Mouse (Mus musculus) ovary, adult 18-20 months (tissue): Measurements from ENCODE around the gene Adk.

Experiments
- DNase-seq: peaks from one replicate; pipeline ENCODE4 v3.0.0; 2022; ENCODE audit warnings: low spot score, mixed read lengths

Gene Adk

GRCm38 (mm10) chr14:21052112-21052780 is at the start of gene Adk, which contains the start of gene Ap3m1:
Gene Adk, plus strand, starts transcription at chr14:21052574.
Gene Ap3m1, minus strand, starts transcription at chr14:21052508.
- DNase-seq: peak; percentile 87

DNA sequence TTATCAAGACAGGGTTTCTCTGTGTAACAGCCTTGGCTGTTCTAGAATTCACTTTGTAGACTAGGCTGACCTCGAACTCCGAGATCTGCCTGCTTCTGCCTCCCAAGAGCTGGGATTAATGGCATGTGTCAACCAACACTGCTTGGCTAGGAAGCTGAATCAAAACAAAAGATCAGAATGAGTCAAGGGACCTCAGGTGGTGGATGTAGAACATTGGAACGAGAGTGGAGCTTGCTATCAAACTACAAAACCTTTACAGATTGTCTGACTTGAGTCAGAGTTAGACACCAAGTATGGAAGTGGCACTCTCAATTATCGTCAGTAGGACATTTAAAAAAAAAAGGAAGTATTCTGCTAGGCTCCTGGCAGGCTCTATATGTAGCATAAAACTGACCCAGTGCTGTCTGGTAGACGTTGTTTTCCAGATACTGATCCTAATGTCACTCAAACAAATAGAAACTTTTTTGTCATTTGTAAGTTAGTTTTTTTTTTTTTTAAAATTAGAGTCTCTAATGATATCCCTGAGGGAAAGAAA is 38.5 kb upstream of the Adk start:
- DNase-seq: no peak

DNA sequence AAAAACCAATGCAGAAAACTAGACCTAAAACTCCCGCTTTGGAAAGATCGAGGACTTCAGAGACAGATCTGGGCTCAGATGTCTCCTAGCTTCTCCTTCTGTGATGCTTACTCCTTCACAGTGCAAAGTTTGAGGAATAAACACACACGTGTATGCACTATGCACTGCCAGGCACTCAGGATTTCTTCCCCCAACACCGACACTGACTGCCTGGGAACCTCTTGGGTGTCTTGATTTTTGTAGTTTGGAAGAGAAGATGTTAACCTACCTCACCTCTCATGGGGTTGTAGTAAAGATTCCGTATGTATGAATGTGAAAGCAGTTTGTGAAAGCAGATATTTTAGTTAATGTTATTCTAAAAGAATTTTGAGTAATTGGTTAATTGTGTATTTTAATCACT is 34.5 kb upstream of the Adk start:
- DNase-seq: no peak

DNA sequence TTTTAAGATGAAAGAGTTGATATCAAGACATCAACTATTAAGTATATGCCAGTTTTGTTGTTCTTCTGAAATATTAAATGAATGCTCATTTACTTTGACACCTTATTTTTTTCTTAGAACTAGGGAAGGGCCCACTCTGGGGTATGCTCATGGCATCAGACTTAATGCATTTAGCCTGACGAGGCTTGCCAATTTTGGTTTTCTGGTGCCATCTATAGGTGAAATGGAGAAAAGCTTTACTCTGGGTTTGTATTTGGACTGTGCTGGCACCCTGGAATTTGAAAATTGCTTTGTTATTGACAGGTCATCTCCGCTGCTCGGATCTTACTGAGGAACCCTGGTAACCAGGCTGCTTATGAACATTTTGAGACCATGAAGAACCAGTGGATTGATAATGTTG is 33.4 kb upstream of the Adk start:
- no peak for DNase-seq

DNA sequence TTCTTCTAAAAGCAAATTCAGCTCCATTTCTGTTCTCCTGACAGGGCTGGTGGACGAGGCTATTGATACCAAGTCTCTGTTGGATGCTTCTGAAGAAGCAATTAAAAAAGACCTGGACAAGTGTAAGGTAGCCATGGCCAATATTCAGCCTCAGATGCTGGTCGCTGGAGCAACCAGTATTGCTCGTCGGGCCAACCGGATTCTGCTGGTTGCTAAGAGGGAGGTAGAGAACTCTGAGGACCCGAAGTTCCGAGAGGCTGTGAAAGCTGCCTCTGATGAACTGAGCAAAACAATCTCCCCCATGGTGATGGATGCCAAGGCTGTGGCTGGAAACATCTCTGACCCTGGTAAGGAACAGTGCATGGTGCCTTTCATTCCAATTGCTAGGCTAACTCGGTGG is 31.9 kb upstream of the Adk start:
- DNase-seq: no peak

GRCm38 (mm10) chr14:21027542-21027941 is 24.8 kb upstream of the Adk start:
- no peak for DNase-seq

DNA sequence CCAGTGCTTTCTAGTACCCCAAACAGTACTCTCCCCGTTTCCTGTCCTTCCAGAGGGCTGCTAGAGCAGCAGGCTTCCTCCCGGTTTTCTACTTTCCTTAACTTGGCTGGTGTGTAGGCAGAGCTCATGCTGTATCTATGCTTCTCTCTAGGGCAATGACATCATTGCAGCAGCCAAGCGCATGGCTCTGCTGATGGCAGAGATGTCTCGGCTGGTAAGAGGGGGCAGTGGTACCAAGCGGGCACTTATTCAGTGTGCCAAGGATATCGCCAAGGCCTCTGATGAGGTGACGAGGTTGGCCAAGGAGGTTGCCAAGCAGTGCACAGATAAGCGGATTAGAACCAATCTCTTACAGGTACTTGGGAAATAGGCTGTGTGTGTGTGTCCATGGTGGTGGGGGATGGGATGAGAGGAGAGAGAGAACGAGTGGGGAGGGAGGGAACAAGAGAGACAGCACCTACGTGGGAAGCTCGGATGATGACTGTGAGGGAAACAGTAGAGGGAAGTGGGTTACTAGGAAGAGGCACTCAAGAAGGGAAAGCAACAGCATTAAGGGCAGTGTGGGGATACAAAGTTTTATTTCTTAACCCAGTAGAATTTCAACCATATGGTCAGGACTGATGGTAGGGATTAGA is 23.2 kb upstream of the Adk start:
- DNase-seq: no peak

DNA sequence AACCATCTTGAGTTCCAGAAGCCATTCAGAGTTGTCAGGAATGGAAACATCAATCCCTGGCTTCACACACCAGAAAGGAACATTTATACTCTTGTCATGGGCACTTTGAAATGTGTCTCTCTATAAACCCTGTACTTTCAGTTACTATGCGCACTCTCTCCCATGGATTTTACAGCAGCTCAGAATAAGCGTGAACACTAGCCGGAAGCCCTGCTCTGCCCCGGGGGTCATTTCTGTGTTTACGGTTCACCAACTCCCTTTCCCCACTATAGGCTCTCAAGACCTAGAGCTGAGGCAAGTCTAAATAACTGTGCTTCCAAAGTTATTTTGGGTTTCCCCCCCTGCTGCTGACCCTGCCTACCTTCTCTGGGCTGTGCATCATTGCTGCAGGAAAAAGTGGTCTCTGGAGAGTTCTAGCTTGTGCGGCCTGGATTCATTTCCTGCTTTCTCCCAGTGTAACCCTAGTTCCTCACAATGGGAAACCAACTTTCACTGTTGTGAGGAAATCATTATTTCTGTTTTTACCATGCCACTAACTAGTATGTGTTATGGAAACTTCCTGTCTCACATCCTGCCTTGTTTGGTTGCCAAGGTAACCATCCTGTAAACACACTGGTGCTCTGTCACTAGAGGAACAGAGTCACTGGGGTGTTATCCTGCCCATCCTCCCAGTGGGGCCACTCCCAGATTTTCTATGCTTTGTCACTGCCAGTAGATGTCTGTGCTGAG is 20.4 kb upstream of the Adk start:
- DNase-seq: no peak

- DNase-seq: no peak
Observed at GRCm38 (mm10) chr14:21034271-21034670, 18.1 kb upstream of the Adk start.

- DNase-seq: no peak
Observed at GRCm38 (mm10) chr14:21034791-21035190, 17.6 kb upstream of the Adk start.

- no peak for DNase-seq
Observed at GRCm38 (mm10) chr14:21039077-21039476, 13.3 kb upstream of the Adk start.

GRCm38 (mm10) chr14:21039623-21040022 is 12.8 kb upstream of the Adk start:
- DNase-seq: no peak

DNA sequence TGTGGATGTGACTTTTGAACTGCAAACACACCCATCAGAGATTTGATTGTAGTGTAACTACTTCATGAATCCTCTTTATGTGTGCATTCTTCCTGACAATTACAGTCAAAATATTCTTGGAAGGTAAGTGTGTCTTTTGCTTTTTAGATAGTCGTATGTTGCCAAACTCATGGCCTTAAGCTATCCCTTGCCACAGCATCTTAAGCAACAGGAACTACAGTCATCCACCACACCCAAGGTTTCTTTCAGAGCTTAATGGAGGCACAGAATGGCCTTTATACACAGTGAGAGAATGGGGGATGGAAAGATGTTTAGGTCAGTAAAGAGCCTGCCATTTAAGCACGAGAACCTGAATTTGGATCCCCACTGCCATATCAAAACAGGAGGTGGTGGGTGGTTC is 4.5 kb upstream of the Adk start:
- no peak for DNase-seq

GRCm38 (mm10) chr14:21048879-21049278 is 3.5 kb upstream of the Adk start:
- DNase-seq: no peak

DNA sequence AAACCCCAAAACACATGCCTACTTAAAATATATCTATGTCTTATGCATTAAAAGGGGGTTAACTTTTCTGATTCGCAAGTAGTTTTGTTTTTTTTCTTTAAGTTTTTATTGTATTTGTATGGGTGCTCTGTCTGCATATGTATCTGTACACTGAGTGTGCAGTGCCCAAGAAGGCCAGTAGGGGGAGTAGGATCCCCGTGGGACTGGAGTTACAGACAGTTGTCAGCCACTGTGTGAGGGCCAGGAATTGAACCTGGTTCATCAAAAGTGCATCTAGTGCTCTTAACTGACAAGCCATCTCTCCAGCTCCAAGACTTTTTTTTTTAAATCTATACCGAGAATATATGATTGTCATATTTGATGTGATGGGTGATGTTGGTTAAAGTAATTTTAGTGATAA is 1.6 kb upstream of the Adk start:
- no peak for DNase-seq

DNA sequence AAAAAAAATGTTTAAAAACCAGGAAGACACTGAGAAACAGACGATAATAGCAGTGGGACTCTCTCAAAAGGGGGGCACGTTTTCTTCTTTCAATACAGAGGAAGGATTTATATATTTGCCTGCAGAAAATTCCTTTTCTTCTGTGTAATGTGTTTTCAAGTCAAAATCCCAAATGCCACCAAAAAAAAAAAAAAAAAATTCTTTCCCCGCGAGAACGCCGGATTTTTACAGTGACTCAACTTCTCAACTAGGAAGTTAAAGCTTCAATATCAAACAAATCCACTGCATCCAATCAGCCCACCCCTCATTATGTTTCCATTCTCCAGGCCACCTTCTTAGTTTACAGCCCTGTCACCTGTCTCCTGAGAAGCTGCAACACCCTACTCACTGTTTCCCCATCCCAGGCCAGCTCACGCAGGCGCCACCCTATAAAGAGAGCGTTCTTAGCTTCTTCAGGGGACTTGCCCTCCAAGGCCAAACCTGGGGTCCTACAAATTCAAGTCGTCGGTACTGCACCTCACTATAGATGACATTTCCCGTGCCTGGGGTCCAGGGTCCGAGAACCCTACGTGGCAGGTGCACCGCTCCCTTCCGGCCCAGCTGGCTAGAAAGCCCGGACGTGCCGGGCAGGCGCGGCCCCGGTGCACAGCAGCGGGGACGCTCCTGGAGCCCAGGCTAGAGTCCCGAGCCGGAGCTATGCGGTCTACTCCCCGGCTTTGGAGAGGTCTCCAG is 828 bp upstream of the Adk start:
- no peak for DNase-seq

- peak; percentile 67 for DNase-seq
Observed at GRCm38 (mm10) chr14:21052781-21053130, 382 bp downstream of the Adk start.

DNA sequence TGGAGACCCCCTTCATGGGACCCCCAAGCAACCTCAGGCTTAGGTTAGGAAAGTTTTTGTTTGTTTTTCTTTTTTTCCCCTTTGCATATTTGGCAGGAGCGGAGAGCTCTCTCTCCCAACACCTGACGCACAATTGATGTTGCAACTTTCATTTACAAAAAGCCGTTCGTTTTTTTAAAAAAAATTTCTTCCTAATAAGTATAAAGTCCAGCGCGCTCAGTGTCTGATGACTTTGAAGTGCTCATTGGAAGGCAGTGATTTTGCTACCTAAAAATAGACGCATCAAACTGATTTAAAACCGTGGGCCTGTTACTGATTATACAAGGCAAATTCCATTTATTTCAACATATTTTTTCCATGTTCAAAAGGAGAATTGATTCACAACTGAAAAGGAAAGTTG is 777 bp downstream of the Adk start:
- DNase-seq: no peak

DNA sequence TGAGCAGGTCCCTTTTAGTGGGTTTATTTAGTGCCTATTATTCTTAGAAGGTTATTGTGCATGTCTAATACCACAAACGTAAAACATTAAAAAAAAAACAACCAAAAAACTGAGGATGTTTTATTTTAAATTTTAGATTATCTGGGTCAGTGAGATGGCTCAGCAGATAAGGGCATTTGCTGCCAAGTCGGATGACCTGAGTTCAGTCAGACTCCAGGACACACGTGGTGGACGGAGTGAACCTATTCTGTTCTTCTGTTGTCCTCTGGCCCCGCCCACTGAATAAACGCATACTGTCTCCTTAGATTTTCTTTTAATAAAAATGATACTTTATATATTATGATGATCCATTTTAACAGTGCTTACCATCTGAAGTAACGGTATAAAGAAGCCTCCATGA is 1.2 kb downstream of the Adk start:
- DNase-seq: no peak

DNA sequence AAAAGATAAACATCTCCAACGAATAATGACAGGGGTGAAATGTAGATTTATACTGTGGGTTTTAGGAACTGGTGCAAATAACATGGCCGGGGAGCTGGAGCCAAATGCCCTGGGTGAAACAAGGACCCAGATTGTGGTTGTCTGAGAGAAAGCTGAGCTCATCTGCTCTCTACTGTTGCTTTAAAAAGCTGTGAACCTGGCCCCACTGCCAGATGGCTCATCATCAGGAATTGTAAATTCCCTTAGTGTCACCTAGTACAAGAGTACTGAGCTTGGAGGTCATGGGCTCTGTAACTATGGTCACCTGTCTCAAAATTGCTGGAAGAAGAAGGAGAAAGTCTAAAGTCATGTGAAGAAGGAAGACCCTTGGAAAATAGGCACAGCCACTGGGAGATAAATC is 6.6 kb downstream of the Adk start:
- no peak for DNase-seq

DNA sequence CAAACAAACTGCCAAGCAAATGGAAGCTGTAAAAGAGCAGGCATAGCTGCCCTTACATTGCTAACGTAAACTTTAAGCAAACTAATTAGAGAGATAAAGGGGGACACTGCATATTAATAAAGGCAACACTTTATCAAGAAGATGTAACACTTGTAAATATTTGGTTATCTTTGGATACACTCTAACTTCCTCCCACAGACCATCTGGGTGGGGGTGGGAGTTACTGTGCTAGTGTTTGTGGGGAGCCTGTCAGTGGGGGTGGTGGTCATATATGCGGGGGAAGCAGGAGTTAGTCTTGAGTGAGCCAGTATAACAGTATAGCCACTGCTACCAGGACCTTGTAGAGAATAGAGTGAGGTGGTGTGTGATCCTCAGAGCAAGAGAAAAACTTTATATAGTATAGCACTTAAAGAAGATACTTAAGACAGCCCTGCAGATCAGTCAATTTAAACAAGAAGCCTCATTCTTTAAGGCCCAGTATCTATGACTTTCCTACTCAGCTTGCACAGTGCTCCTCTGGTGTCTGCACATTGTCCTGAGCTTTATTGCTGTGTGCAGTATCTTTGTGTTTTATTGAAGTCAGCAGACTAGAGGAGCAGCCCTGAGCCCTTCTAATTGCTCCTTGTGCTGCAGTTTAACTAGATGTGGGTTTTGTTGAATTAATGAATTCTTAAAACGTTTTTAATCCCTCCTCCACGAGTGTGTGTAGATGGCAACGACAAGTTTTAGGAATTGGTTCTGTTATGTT is 10.6 kb downstream of the Adk start:
- no peak for DNase-seq

DNA sequence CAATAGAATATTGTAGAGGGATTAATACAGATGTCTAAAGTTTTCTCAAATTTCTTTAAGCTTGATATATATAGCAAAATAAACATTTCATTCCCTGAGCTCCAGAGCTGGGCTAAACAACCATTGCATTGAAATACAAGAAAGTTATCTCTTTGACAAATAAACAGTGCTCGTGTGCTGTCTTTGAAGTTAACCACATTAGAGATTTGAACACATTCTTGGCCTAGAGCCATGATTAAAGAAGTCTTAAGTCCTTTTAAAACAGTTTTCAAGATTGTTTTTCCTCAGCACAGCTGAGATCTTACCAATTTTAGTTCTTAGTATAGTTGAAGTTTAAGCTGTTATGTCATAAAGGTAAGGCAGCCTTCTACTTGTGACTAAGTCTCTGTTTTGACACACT is 11.9 kb downstream of the Adk start:
- no peak for DNase-seq
